Mouse (Mus musculus): Measurements from ENCODE around the gene 1700022I11Rik. TPM values are rescaled to one million over a fixed set of nuclear protein-coding genes. Genes with fewer than 3 reads are reported as not detected.
A peak's percentile ranks its signal among the peaks of the same experiment; 100 is the strongest.

1700022I11Rik gene
- polyA plus RNA-seq, 1 experiment from 2014 or later, result not detected

GRCm38 (mm10) chr4:43025084-43025960 is 55.9 kb downstream of the 1700022I11Rik start, which contains the start of gene Pigo:
Gene Pigo, minus strand, starts transcription at chr4:43025819.
- peak within 1 kb of the TSS; percentile 77 for H3K9ac ChIP-seq (ENCODE audit: low read depth, low read length)
- H3K4me2 ChIP-seq (ENCODE audit: low read depth, low read length), result peak within 1 kb of the TSS; percentile 84
- peaks cover 23% of the 10 kb centered on the region for H3K36me3 ChIP-seq (ENCODE audit: control insufficient read depth, insufficient read depth, low read length)
- H3K4me3 ChIP-seq (ENCODE audit: low read length), result peak within 1 kb of the TSS; percentile 69
- peak; percentile 97 for ATAC-seq
- WGBS, result 6% methylated on average over 42 of the region's 42 CpGs
- peaks cover 13% of the 10 kb centered on the region for H3K4me1 ChIP-seq (ENCODE audit: control insufficient read depth, insufficient read depth, low read length)
- H3K9me3 ChIP-seq (ENCODE audit: control insufficient read depth, low read length), result no peaks in the 10 kb centered on the region
- no peaks in the 10 kb centered on the region for H3K27me3 ChIP-seq (replicated peaks; ENCODE audit: control insufficient read depth, insufficient read depth, low read length)
- peak within 1 kb of the TSS; percentile 93 for H3K27ac ChIP-seq (ENCODE audit: low read length)

GRCm38 (mm10) chr4:43029121-43029520 is 59.7 kb downstream of the 1700022I11Rik start:
- Histone ChIP-seq H3K9me3 (ENCODE audit: control insufficient read depth, low read length) (no peaks in the 10 kb centered on the region), H3K36me3 (ENCODE audit: control insufficient read depth, insufficient read depth, low read length) (peaks cover 7% of the 10 kb centered on the region; the same call in 1 of the 2 replicates), H3K4me3 (ENCODE audit: low read length) (no peak overlapping the region), H3K4me2 (ENCODE audit: low read depth, low read length) (no peak overlapping the region), H3K9ac (ENCODE audit: low read depth, low read length) (no peak overlapping the region), H3K27ac (ENCODE audit: low read length) (no peak overlapping the region), H3K4me1 (ENCODE audit: control insufficient read depth, insufficient read depth, low read length) (peaks cover 22% of the 10 kb centered on the region), H3K27me3 (replicated peaks; ENCODE audit: control insufficient read depth, insufficient read depth, low read length) (no peaks in the 10 kb centered on the region)
- WGBS, result 91% methylated on average over 7 of the region's 7 CpGs
- ATAC-seq, result no peak

DNA sequence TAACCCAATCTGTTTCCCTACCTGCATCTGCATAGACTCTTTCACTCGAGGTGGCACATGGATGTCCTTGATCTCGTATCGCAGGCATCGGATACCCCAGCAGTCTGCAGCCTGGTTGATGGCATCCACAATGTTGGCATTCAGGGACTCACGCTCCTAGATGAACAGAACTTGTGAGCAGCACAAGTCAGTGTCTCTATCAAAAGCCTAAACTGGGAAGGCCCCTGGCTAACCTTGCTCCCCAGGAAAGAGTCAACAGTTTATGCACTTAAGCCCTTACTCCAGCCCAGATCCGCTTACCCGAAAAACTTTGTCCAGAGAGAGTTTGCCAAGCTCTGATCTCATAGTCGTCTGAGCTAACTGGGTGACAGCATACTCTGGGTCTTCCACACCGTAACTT is 60.3 kb downstream of the 1700022I11Rik start:
- no peak overlapping the region for H3K27ac ChIP-seq (ENCODE audit: low read length)
- no peak overlapping the region for H3K4me3 ChIP-seq (ENCODE audit: low read length)
- 92% methylated on average over 9 of the region's 9 CpGs for WGBS
- no peak overlapping the region; the same call in 1 of the 2 replicates for H3K4me2 ChIP-seq (ENCODE audit: low read depth, low read length)
- H3K36me3 ChIP-seq (ENCODE audit: control insufficient read depth, insufficient read depth, low read length), result peaks cover 7% of the 10 kb centered on the region; the same call in 1 of the 2 replicates
- no peak for ATAC-seq
- no peak overlapping the region for H3K9ac ChIP-seq (ENCODE audit: low read depth, low read length)
- H3K27me3 ChIP-seq (replicated peaks; ENCODE audit: control insufficient read depth, insufficient read depth, low read length), result no peaks in the 10 kb centered on the region
- H3K4me1 ChIP-seq (ENCODE audit: control insufficient read depth, insufficient read depth, low read length), result peaks cover 15% of the 10 kb centered on the region
- H3K9me3 ChIP-seq (ENCODE audit: control insufficient read depth, low read length), result no peaks in the 10 kb centered on the region

DNA sequence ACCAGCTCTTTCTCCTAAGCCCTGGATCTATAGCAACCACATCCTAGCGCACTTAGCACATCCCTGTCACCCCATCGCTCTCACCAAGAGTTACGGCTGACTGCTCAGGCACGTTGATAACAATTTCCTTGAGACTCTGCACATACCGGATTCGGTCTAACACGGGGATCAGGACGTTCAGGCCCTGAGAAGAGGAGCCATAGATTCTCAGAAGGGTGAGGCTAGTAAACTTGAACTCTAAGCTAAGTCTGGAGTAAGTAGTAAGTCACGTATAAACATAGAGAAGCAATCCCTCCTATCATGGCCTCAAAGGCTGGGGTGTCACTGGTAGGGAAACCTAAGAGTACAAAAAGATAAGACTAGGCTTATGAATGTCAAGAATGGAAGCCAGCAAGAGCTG is 60.9 kb downstream of the 1700022I11Rik start:
- Histone ChIP-seq H3K9me3 (ENCODE audit: control insufficient read depth, low read length) (no peaks in the 10 kb centered on the region), H3K9ac (ENCODE audit: low read depth, low read length) (peak overlapping the region; percentile 95), H3K4me1 (ENCODE audit: control insufficient read depth, insufficient read depth, low read length) (peaks cover 13% of the 10 kb centered on the region), H3K36me3 (ENCODE audit: control insufficient read depth, insufficient read depth, low read length) (peaks cover 7% of the 10 kb centered on the region; the same call in 1 of the 2 replicates), H3K27ac (ENCODE audit: low read length) (peak overlapping the region; percentile 81), H3K4me2 (ENCODE audit: low read depth, low read length) (peak overlapping the region; percentile 88), H3K4me3 (ENCODE audit: low read length) (peak overlapping the region; percentile 77), H3K27me3 (replicated peaks; ENCODE audit: control insufficient read depth, insufficient read depth, low read length) (no peaks in the 10 kb centered on the region)
- ATAC-seq, result no peak
- WGBS, result 65% methylated on average over 9 of the region's 9 CpGs

DNA sequence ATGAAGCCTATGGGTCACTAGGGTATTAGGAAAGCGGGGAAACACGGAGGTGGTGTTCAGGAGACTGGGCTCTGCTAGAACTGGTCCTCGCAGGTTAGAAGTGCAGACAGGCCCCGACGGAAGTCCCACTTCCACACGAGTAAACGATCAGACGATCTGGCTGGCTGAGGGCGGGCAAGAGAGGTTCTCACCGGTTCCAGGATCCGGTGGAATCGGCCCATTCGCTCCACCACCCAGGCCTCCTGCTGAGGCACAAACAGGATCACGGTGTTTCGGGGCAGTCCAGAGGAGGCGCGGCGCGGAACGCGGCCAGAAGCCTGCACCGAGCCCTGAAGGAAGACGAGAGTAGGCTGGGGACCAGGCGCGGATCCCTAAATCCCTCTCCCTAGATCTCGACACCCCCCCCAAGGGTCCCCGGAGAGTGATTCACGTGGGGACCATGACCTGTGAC is 61.4 kb downstream of the 1700022I11Rik start:
- peak overlapping the region; percentile 77 for H3K4me3 ChIP-seq (ENCODE audit: low read length)
- 1% methylated on average over 28 of the region's 28 CpGs for WGBS
- ATAC-seq, result peak; percentile 71
- peaks cover 13% of the 10 kb centered on the region for H3K4me1 ChIP-seq (ENCODE audit: control insufficient read depth, insufficient read depth, low read length)
- no peaks in the 10 kb centered on the region for H3K27me3 ChIP-seq (replicated peaks; ENCODE audit: control insufficient read depth, insufficient read depth, low read length)
- peak overlapping the region; percentile 81 for H3K27ac ChIP-seq (ENCODE audit: low read length)
- H3K4me2 ChIP-seq (ENCODE audit: low read depth, low read length), result peak overlapping the region; percentile 88
- H3K9me3 ChIP-seq (ENCODE audit: control insufficient read depth, low read length), result no peaks in the 10 kb centered on the region
- H3K9ac ChIP-seq (ENCODE audit: low read depth, low read length), result peak overlapping the region; percentile 95
- peaks cover 7% of the 10 kb centered on the region; the same call in 1 of the 2 replicates for H3K36me3 ChIP-seq (ENCODE audit: control insufficient read depth, insufficient read depth, low read length)

- Histone ChIP-seq H3K4me3 (ENCODE audit: low read length) (peak within 1 kb of the TSS; percentile 77), H3K36me3 (ENCODE audit: control insufficient read depth, insufficient read depth, low read length) (peaks cover 10% of the 10 kb centered on the region; the same call in 1 of the 2 replicates), H3K4me2 (ENCODE audit: low read depth, low read length) (peak within 1 kb of the TSS; percentile 88), H3K27me3 (replicated peaks; ENCODE audit: control insufficient read depth, insufficient read depth, low read length) (no peaks in the 10 kb centered on the region), H3K4me1 (ENCODE audit: control insufficient read depth, insufficient read depth, low read length) (peaks cover 13% of the 10 kb centered on the region), H3K9ac (ENCODE audit: low read depth, low read length) (peak within 1 kb of the TSS; percentile 95), H3K9me3 (ENCODE audit: control insufficient read depth, low read length) (no peaks in the 10 kb centered on the region), H3K27ac (ENCODE audit: low read length) (peak within 1 kb of the TSS; percentile 81)
- under 1% methylated on average over 38 of the region's 38 CpGs for WGBS
- peak; percentile 97 for ATAC-seq
Measured at GRCm38 (mm10) chr4:43031237-43031995, 62.0 kb downstream of the 1700022I11Rik start, which contains the start of gene Stoml2. Gene Stoml2, minus strand, starts transcription at chr4:43031710.

GRCm38 (mm10) chr4:43032501-43032900 is 63.1 kb downstream of the 1700022I11Rik start:
- 90% methylated on average over 1 of the region's 1 CpGs for WGBS

More at GRCm38 (mm10) chr4:43032501-43032900, 63.1 kb downstream of the 1700022I11Rik start:
- Histone ChIP-seq H3K9me3 (ENCODE audit: control insufficient read depth, low read length) (no peaks in the 10 kb centered on the region), H3K4me2 (ENCODE audit: low read depth, low read length) (no peak overlapping the region), H3K9ac (ENCODE audit: low read depth, low read length) (no peak overlapping the region), H3K4me1 (ENCODE audit: control insufficient read depth, insufficient read depth, low read length) (peaks cover 13% of the 10 kb centered on the region), H3K27me3 (replicated peaks; ENCODE audit: control insufficient read depth, insufficient read depth, low read length) (no peaks in the 10 kb centered on the region), H3K36me3 (ENCODE audit: control insufficient read depth, insufficient read depth, low read length) (peaks cover 10% of the 10 kb centered on the region; the same call in 1 of the 2 replicates), H3K4me3 (ENCODE audit: low read length) (no peak overlapping the region), H3K27ac (ENCODE audit: low read length) (no peak overlapping the region)
- no peak for ATAC-seq

Data from intestine, embryonic 16.5 days (tissue).